Mouse (Mus musculus) heart, embryonic 14.5 days (tissue): ENCODE measurements at regions not wholly inside any gene's neighbourhood (a gene's known extent, or its start where the extent isn't known, plus 50 kb on each side); places are given as distances from the start of the nearest gene placed in this dataset.

Experiments used
- ATAC-seq: fragments of 200-750 bp; cut with Nextera tagmentation; 2 replicates; pipeline ENCODE4 v1.8.0; 2017; ENCODE audit warnings: low read depth, moderate TSS enrichment; ENCODE audit not compliant: insufficient number of reproducible peaks, insufficient read depth, low FRiP score
- H3K27ac ChIP-seq, 2 experiments: fragments of 200-500 bp in 1 of 2; fragments of 300-500 bp in 1 of 2; sonication (generic) in 1 of 2; replicated peaks in 1 of 2; 2 replicates each; pipeline ENCODE4 v1.5.1; 2012 to 2014; ENCODE audit warnings: low read depth in 2 of 2, low read length in 2 of 2, control low read depth in 1 of 2, mild to moderate bottlenecking in 1 of 2, mixed read lengths in 1 of 2; ENCODE audit not compliant: control insufficient read depth in 1 of 2, insufficient read depth in 1 of 2
- H3K27me3 ChIP-seq: fragments of 300-500 bp; sonication (generic); 2 replicates; pipeline ENCODE4 v1.6.1; 2014; ENCODE audit warnings: mild to moderate bottlenecking, low read length, control low read depth; ENCODE audit not compliant: control insufficient read depth, insufficient read depth
- H3K36me3 ChIP-seq: fragments of 300-500 bp; sonication (generic); 2 replicates; pipeline ENCODE4 v1.6.1; 2014; ENCODE audit warnings: mild to moderate bottlenecking, control low read depth, low read length, mixed read lengths; ENCODE audit not compliant: control insufficient read depth, insufficient read depth
- H3K4me1 ChIP-seq, 2 experiments: fragments of 200-500 bp in 1 of 2; fragments of 300-500 bp in 1 of 2; sonication (generic) in 1 of 2; 2 replicates each; pipeline ENCODE4 v1.6.1; 2012 to 2014; ENCODE audit warnings: low read length in 2 of 2, control low read depth in 1 of 2, mixed read lengths in 1 of 2; ENCODE audit not compliant: control insufficient read depth in 2 of 2, insufficient read depth in 2 of 2
- H3K4me2 ChIP-seq: fragments of 300-500 bp; sonication (generic); 2 replicates; pipeline ENCODE4 v1.6.1; 2014; ENCODE audit warnings: mild to moderate bottlenecking, low read length
- H3K4me3 ChIP-seq, 2 experiments: fragments of 200-500 bp in 1 of 2; fragments of 300-500 bp in 1 of 2; sonication (generic) in 1 of 2; 2 replicates each; pipeline ENCODE4 v1.5.1; 2012 to 2014; ENCODE audit warnings: low read length in 2 of 2, mild to moderate bottlenecking in 2 of 2, control low read depth in 1 of 2, low read depth in 1 of 2, moderate library complexity in 1 of 2; ENCODE audit not compliant: control insufficient read depth in 1 of 2, insufficient read depth in 1 of 2
- H3K9ac ChIP-seq: fragments of 300-500 bp; sonication (generic); 2 replicates; pipeline ENCODE4 v1.6.1; 2014; ENCODE audit warnings: mild to moderate bottlenecking, low read length
- H3K9me3 ChIP-seq: fragments of 300-500 bp; sonication (generic); 2 replicates; pipeline ENCODE4 v1.6.1; 2016; ENCODE audit warnings: low read length, control low read depth; ENCODE audit not compliant: control insufficient read depth
- WGBS: fragments of 180-500 bp; shearing (Covaris S2); extraction: QIAGEN DNeasy Blood & Tissue Kit; methylation state at CpG from one replicate; pipeline ENCODE4 v1.1.7; 2014; 5-methylcytosine and 5-hydroxymethylcytosine counted together

DNA sequence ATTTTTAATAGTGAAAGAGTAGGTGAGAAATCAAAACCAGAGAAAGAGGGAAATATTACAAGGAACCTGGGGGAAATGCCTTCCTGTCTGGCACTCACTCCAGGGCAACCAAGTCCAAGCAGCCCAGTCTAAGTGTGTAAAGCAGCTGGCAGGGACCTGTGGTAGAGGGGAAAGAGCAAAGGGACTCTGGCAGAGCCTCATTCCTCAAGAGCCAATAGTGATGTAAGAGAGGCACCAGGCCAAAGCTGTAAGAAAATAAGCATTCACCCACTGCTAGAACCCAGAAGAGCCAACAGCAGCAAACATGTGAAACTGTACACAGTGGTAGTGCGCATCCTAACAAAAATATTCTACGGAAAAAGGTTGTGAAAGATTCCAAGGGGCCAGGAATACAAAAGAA, 301.7 kb downstream of the Sox4 start:
- Histone ChIP-seq H3K9ac (no peak overlapping the region), H3K27me3 (no peaks in the 10 kb centered on the region), H3K9me3 (no peaks in the 10 kb centered on the region), H3K4me3 (no peak overlapping the region), H3K4me2 (no peak overlapping the region), H3K36me3 (no peaks in the 10 kb centered on the region), H3K4me1 (peaks cover 0 to 12% of the 10 kb centered on the region in 2 experiments; a peak in 2 of 4 replicates), H3K27ac (no peak overlapping the region)
- WGBS = 79% methylated on average over 2 of the region's 2 CpGs
- ATAC-seq = no peak

- 62% methylated on average over 4 of the region's 4 CpGs for WGBS
Observed at GRCm38 (mm10) chr13:28645881-28646280, 307.6 kb downstream of the Sox4 start.

DNA sequence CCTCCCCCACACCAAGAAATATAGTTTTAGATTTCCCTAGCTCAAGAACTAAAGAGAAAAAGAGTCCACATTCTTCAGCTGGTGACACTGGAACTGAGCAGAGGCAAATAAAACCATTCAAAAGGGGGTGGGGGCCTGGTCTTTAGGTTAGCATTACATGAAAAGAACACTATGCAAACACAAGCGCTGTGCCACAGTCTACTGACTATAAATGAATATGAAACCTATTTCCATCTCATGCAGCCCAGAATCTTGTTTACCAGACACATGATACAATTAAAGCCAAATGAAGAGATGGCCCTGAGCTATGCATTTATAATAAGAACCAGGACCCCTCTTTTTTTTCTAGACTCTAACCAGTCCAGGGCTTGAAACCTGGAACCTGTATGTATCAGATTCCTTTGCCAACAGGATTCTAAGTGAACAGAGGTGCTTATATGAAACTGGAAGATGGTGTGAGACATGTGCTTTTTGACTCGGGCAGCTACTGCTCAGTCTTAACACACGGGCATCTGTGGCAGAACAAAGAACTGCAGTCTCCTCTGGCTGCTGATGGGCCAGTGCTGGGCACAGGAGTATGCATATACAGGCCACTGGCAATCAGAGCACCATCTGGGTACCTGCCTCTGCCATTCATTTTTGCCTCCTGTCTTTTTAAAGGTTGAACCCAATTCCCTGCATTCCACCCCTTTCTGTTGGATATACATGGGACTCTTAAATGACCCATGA, 308.5 kb downstream of the Sox4 start:
- no peak overlapping the region for H3K4me2 ChIP-seq
- no peak for ATAC-seq

More at GRCm38 (mm10) chr13:28645881-28646280, 307.6 kb downstream of the Sox4 start:
- no peaks in the 10 kb centered on the region for H3K9me3 ChIP-seq
- no peaks in the 10 kb centered on the region for H3K36me3 ChIP-seq
- no peaks in the 10 kb centered on the region for H3K4me1 ChIP-seq
- H3K9ac ChIP-seq = no peak overlapping the region
- H3K27me3 ChIP-seq = no peaks in the 10 kb centered on the region
- ATAC-seq = no peak
- H3K27ac ChIP-seq = no peak overlapping the region
- H3K4me2 ChIP-seq = no peak overlapping the region
- no peak overlapping the region for H3K4me3 ChIP-seq

DNA sequence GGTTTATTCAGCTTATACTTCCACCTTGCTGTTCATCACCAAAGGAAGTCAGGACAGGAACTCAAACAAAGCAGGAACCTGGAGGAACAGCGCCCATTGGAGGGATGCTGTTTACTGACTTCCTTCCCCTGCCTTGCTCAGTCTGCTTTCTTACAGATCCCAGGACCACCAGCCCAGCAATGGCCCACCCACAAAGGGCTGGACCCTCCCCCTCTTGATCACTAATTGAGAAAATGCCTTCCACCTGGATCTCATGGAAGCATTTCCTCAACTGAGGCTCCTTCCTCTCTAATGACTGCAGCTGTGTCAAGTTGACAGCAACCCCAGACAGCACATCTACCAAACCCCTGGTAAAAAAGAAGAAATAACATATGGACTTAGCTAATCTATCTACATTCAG, 312.7 kb downstream of the Sox4 start:
- no peak for ATAC-seq
- Histone ChIP-seq H3K4me1 (no peaks in the 10 kb centered on the region), H3K36me3 (no peaks in the 10 kb centered on the region), H3K4me3 (no peak overlapping the region), H3K9ac (no peak overlapping the region), H3K4me2 (no peak overlapping the region), H3K27ac (no peak overlapping the region), H3K9me3 (no peaks in the 10 kb centered on the region), H3K27me3 (no peaks in the 10 kb centered on the region)
- 82% methylated on average over 1 of the region's 1 CpGs for WGBS

More for the DNA sequence above, 308.5 kb downstream of the Sox4 start:
- no peaks in the 10 kb centered on the region for H3K4me1 ChIP-seq
- H3K27me3 ChIP-seq = no peaks in the 10 kb centered on the region
- no peaks in the 10 kb centered on the region for H3K36me3 ChIP-seq
- no peak overlapping the region for H3K9ac ChIP-seq
- H3K9me3 ChIP-seq = no peaks in the 10 kb centered on the region
- H3K4me3 ChIP-seq = no peak overlapping the region
- WGBS = 82% methylated on average over 3 of the region's 3 CpGs
- no peak overlapping the region for H3K27ac ChIP-seq

GRCm38 (mm10) chr13:28635230-28635950, 318.1 kb downstream of the Sox4 start:
- Histone ChIP-seq H3K4me3 (no peak overlapping the region), H3K4me1 (peaks cover 7 to 18% of the 10 kb centered on the region in 2 experiments)
- 20% methylated on average over 3 of the region's 3 CpGs for WGBS

DNA sequence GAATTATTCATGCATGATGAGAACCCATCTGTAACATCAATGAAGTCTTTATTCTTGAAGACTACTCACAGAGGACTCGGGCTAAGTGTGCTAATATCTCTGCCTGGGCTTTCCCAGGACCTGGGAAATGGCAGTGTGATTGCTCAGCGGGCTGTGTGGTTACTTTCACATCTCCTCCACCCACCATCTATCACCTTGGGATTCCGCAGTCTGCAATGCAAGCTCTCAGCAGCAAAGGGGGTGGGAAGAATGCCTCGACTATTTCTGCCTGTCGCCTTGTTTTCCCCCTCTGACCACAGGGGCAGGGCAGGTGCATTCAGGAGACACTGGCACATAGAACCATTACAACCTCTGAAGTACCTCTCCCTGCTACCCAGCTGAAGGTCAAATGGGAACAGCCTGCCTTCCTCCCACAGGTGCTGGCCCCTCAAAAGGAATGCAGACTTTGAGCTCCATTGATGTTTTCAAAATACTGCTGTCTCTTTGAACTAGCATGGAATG, 319.9 kb downstream of the Sox4 start:
- no peak for ATAC-seq
- peaks cover 18 to 36% of the 10 kb centered on the region in 2 experiments for H3K4me1 ChIP-seq
- WGBS = 45% methylated on average over 5 of the region's 5 CpGs
- no peaks in the 10 kb centered on the region for H3K36me3 ChIP-seq
- no peaks in the 10 kb centered on the region for H3K9me3 ChIP-seq
- H3K4me2 ChIP-seq = no peak overlapping the region
- no peak overlapping the region for H3K9ac ChIP-seq
- no peaks in the 10 kb centered on the region for H3K27me3 ChIP-seq
- no peak overlapping the region for H3K27ac ChIP-seq
- no peak overlapping the region for H3K4me3 ChIP-seq

More at GRCm38 (mm10) chr13:28635230-28635950, 318.1 kb downstream of the Sox4 start:
- Histone ChIP-seq H3K4me2 (no peak overlapping the region), H3K27ac (no peak overlapping the region), H3K9me3 (no peaks in the 10 kb centered on the region), H3K9ac (no peak overlapping the region), H3K36me3 (no peaks in the 10 kb centered on the region), H3K27me3 (no peaks in the 10 kb centered on the region)
- ATAC-seq = no peak

GRCm38 (mm10) chr13:28629431-28630331, 323.8 kb downstream of the Sox4 start:
- 15% methylated on average over 9 of the region's 9 CpGs for WGBS
- H3K4me3 ChIP-seq = no peak overlapping the region
- peak overlapping the region; percentile 2; the same call in 1 of the 2 replicates for H3K9ac ChIP-seq
- H3K4me1 ChIP-seq = peaks cover 15 to 28% of the 10 kb centered on the region in 2 experiments
- peak overlapping the region; percentile 79 to 89 for H3K27ac ChIP-seq
- no peaks in the 10 kb centered on the region for H3K27me3 ChIP-seq
- ATAC-seq = peak; percentile 52
- H3K36me3 ChIP-seq = no peaks in the 10 kb centered on the region
- no peaks in the 10 kb centered on the region for H3K9me3 ChIP-seq
- peak overlapping the region; percentile 39; the same call in 1 of the 2 replicates for H3K4me2 ChIP-seq
